Mouse (Mus musculus) ES-E14 (cell line): ENCODE data around the gene Pafah1b3.

Experiments used
- HCFC1 ChIP-seq: IDR thresholded peaks from 2 replicates; pipeline ENCODE4 v1.6.1; 2012; ENCODE audit warnings: low read length, inconsistent platforms, borderline replicate concordance; ENCODE audit not compliant: insufficient read depth
- MAFK ChIP-seq: IDR thresholded peaks from 2 replicates; pipeline ENCODE4 v1.6.1; 2014; ENCODE audit warnings: mild to moderate bottlenecking, low read depth, low read length, inconsistent platforms; ENCODE audit not compliant: insufficient read depth
- ZC3H11A ChIP-seq: IDR thresholded peaks from 2 replicates; pipeline ENCODE4 v1.6.1; 2012; ENCODE audit warnings: low read depth, mild to moderate bottlenecking, inconsistent platforms, low read length, borderline replicate concordance

- TF ChIP-seq HCFC1 (no peak), MAFK (no peak), ZC3H11A (no peak)
Observed at GRCm38 (mm10) chr7:25293191-25293739, 4.5 kb downstream of the Pafah1b3 start.
